Mouse (Mus musculus) kidney, postnatal 10 days (tissue): ENCODE results near the gene Fam72a.

Experiments used
- DNase-seq: peaks from one replicate; pipeline ENCODE4 v3.0.0; 2021; ENCODE audit warnings: mixed read lengths

Fam72a gene

DNA sequence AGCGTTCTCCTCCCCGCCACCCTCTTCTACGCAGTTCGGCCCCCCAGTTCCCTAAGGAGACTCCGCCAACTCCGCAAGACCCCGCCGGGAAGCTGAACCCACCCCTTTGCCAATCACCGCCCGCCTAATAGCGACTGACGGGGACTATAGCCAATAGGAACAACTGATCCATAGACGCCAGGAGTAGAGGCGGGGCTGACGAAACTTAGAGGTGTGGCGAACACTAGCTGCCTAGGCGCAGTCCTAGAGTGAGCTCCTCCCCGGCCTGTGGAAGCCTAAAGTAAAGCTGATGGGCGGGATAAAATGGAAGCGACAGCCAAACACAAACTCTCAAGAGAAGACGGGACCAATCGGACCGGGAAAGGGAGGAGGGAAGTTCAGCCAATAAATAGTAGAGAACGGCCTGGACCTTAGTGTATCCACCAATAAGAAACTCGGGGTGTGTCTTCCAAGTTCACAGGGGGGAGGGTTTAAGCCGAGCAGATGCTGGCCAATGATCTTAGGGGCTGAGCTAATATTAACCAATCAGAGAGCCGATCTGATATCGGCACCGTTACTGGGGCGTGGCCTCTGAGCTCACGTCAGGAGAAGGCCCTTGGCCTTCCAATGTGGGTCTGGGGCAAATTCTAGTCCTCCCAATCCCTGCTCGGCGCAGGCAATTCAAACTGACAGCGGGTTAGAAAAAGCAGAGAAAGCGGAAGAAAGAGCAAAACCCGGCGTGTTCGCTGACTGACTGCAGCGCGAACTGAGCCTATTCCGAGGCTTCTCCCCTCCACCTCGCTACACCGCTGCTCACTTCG lies at the start of gene Fam72a, which contains the start of gene Srgap2:
Gene Fam72a, plus strand, starts transcription at position 623 of the 800 bp plus-strand sequence.
Gene Srgap2, minus strand, starts transcription at position 72 of the 800 bp plus-strand sequence.
- peak; percentile 98 for DNase-seq

- DNase-seq: peak; percentile 23
These were observed 48.9 kb upstream of the Fam72a start for GRCm38 (mm10) chr1:131478770-131479305.

GRCm38 (mm10) chr1:131481391-131481790 lies 46.3 kb upstream of the Fam72a start:
- DNase-seq: no peak

GRCm38 (mm10) chr1:131482242-131482641 lies 45.5 kb upstream of the Fam72a start:
- peak; percentile 16 for DNase-seq

DNA sequence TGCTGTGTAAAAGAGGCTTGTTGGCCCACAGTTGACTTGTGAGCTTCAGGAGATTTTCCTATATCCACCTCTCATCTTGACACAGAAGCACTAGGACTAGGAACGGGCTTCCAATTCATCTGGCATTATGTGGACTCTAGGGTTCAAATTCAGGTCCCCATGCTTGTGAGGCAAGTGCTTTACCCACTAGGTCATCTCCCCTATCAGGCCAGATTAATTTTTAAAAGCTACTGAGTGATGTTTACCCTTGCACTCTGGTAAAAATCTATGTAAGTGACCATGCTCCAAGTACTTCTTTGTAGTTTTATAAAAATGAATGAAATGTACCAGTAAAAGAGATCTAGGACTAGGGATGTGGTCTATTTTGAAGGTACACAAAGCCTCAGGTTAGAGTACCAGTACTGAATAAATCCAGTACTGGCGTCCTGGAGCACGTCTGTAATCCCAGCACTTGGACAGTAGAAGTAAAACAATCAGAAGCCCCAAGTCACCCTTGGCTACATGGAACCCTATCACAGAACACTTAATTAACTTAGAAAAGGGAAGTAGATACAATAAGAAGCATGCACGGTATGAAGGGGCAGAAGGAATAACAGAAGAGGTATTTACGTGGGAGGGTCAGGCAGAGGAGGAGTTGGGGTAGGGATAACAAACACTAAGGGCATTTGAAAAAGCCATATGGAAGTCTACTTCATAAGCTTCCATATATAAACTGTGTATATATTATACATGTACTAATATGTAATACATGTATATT lies 41.4 kb upstream of the Fam72a start:
- DNase-seq: no peak

- DNase-seq: no peak
These were observed 38.4 kb upstream of the Fam72a start for GRCm38 (mm10) chr1:131489312-131489711.

DNA sequence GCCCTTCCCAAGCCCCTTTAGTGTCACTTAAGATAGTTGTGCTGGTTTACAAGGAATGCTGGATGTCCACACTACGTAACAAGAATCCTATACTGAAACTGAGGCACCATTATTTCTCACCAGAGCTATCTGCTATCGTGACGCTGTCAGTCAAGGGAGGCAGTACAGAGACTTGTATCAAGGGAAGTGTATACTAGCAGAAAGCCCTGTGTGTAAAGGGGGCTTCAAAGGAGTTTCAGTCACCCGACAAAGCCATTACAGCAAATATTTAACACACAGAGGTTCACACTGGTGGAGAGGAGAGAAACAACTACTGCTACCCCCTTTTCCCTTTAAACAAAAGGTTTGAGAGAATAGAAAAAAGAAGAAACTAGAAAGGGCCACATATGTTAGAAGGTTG lies 36.1 kb upstream of the Fam72a start:
- DNase-seq: no peak

GRCm38 (mm10) chr1:131492360-131492759 lies 35.3 kb upstream of the Fam72a start:
- DNase-seq: no peak

GRCm38 (mm10) chr1:131493966-131494898 lies 33.5 kb upstream of the Fam72a start:
- peak; percentile 78 for DNase-seq

GRCm38 (mm10) chr1:131498231-131498630 lies 29.5 kb upstream of the Fam72a start:
- no peak for DNase-seq

GRCm38 (mm10) chr1:131501681-131502080 lies 26.0 kb upstream of the Fam72a start:
- DNase-seq: no peak

- no peak for DNase-seq
These were observed 16.6 kb upstream of the Fam72a start for GRCm38 (mm10) chr1:131511131-131511530.

DNA sequence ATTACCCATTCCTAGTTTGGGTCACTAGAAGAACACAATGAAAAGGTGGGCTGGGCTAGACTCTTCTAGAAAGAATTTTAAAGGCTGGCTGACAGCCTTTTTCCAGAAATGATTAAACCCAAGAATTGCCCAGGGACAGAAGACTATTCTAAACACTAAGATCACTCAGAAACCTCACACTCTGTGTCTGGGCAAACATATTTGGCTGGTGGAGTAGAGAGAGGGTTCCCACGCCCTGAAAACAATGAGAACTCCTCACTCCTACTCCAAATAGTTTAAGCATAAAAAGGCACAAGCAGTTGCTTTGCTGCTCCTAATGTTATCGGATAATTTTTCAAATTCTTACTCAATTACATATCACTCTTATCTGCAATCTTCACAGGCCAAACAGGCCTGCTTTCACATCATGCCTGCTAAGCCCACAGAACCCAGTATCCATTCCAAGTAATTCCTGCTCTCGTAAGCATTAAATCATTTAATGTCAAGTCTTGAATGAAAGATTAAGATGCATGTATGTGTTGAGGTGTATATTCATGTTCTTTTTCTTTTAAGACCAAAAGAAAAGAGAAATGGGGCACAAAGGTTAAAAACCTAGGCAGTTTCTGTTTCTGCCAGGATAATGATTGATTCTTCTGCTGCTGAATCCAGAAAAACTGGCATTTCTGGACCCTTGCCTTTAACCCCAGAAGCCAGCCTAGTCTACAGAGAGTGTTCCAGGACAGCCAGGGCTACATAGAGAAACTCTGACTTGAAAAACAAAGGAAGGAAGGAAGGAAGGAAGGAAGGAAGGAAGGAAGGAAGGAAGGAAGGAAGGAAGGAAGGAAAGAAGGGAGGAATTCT lies 15.8 kb upstream of the Fam72a start:
- DNase-seq: no peak

GRCm38 (mm10) chr1:131513136-131513535 lies 14.6 kb upstream of the Fam72a start:
- peak; percentile 30 for DNase-seq

DNA sequence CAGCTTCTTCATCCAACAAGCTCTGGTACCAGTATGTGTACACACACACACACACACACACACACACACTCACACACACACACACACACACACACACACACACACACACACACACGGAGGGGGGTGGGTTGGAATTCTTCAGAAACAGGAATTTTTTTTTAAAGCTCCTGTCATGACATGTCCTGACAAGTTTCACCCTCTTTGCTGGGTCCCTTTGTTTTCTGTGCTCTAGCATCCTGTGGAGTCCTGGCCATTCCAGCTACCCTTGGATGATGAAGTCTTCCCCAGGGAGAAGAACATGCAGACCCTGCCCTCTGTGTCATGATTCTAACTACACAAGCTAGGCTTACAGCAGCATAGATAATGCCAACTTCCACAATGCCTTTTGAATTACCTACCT lies 13.5 kb upstream of the Fam72a start:
- peak; percentile 18 for DNase-seq

DNA sequence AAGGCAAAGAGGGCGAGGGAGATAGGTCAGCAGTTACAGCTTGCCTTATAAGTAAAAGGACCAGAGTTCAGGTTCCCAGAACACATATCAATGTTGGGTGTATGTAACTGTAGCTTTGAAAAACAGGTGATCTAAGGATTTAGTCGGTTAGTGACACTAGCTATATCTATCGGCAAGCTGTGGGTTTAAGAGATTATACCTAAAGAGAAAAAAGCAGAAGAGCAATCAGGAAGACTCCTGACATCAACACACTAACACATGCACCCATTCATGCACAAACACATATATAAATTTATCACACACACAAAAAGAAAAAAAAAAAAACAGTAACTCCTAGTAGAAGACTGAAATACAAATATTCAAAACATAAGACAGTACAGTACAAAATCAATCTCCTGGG lies 11.1 kb upstream of the Fam72a start:
- no peak for DNase-seq

GRCm38 (mm10) chr1:131523794-131524193 lies 3.9 kb upstream of the Fam72a start:
- DNase-seq: no peak

DNA sequence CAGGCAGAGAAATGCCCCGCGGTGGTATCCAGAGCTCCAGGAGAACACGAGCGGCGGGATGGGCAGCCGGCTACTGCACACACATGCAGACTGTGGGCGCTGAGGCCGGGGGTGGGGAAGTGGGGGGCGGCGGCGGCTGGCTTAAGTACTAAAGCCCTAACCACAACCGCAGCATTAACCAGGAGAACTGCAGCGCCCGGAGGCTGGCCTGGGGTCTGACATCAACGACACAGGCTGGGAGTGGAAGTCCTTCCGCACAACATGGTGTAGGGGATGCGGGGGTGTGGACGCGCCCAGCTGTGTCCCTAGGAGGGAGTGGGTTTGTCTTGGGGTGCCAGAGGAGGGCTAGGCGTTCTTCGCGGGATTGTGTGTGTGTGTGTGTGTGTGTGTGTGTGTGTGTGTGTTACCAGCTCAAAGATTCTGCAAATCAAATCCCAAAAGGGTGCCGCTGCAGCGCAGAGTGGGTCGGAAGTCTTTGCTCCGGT lies 2.6 kb upstream of the Fam72a start:
- DNase-seq: peak; percentile 75

- DNase-seq: peak; percentile 68
These were observed 2.0 kb upstream of the Fam72a start for GRCm38 (mm10) chr1:131525586-131526271.

DNA sequence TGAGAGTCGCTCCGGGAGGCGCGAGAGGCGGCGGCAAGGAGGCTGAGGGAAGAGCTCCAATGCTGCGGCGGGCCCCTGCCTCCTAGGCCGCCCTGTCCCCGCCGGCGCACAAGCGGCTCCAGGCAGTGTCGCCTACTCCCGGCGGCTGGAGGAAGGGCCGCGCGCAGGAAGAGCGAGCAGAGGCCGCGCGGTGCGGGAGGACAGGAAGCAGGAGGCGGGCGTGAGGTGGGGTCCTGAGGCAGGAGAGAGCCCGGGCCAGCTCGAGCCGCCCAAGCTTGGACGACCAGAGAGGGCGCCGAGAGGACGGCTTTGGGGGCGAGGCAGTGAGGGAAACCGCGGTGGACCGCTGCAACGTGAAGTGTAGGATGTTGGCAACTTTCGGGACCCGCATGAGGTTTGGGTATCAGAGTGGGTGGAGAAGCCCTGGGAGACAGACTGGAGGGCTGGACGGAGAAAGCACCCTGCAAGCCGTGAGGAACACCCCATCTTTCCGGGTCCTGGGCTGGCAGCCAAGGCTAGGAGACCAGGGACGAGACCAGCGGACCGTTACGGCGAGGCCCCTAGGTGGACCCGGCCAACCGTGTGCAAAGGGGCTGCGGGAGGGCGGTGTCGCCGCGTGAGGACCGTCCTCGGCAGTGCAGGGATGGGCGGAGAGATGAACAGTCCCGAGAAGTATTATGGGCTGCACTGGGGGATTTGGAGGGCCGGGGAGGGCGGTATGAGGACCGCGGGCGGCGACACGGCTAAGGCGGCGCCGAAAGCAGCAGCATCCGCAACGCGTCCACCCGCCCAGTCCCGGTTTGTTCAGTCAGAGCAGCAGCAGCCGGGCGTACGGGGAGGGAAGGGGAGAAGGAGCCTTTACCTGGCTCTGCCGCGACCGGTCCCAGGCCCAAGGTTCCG lies 1.1 kb upstream of the Fam72a start:
- peak; percentile 85 for DNase-seq
